Mouse (Mus musculus): Measurements from ENCODE around the gene Bmp8a. TPM values are rescaled to one million over a fixed set of nuclear protein-coding genes. Genes with fewer than 3 reads are reported as not detected.
"Not testable (repeated sequence)": the region's sequence is repeated elsewhere in the genome, so short reads cannot be mapped to it uniquely, and the experiment has no call there.

Bmp8a gene
- polyA plus RNA-seq, 1 experiment: 2.4 TPM

DNA sequence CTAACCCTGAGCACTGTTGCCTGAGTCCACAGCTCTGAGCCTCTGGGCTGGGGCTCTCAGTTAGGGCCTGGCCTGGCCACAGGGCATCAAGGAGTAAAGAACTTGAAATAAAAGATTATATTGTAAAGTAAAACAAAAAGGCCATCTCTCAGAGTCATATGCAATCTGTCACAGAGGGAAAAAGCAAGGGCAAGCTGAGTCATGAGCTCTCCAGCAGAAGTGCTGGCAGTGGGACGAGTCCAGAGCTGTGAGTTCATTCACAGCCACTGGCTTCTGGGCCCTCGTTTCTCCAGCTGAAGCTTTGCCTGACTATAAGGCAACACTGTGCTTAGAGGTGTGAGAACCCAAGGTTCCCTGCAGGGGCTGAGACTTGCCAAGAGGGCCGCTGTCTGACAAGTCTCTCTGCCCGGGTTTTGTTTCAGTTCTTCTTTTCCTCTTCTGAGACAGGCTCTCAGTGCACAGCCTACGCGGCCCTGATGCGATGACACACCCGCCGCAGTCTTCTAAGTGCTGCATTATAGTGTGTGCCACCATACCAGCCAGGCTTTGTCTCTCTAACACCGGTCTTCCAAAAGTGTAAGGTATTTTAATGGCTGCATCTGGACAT lies 10.3 kb upstream of the Bmp8a start:
- Histone ChIP-seq H3K36me3 (ENCODE audit: control insufficient read depth, insufficient read depth, low read length, poor library complexity, severe bottlenecking) (peaks cover 31% of the 10 kb centered on the region), H3K9me3 (replicated peaks; ENCODE audit: control insufficient read depth, insufficient read depth, low read length, poor library complexity, severe bottlenecking) (no peaks in the 10 kb centered on the region), H3K4me3 (ENCODE audit: low read depth, low read length) (no peak overlapping the region), H3K9ac (ENCODE audit: low read depth, poor library complexity, severe bottlenecking) (no peak overlapping the region), H3K27ac (ENCODE audit: insufficient read depth, low read length) (no peak overlapping the region), H3K4me1 (ENCODE audit: control insufficient read depth, insufficient read depth, low read length) (peaks cover 3% of the 10 kb centered on the region), H3K27me3 (ENCODE audit: control insufficient read depth, insufficient read depth, low read length, poor library complexity, severe bottlenecking) (no peaks in the 10 kb centered on the region)
- no peak for TF ChIP-seq EP300 (IDR thresholded peaks at IDR 0.05; ENCODE audit: insufficient read depth, low read depth, low read length)
- no peak for TF ChIP-seq CTCF (IDR thresholded peaks at IDR 0.05; ENCODE audit: low read depth, low read length)
- TF ChIP-seq POLR2A (IDR thresholded peaks at IDR 0.05; ENCODE audit: insufficient read depth, low read length): no peak

DNA sequence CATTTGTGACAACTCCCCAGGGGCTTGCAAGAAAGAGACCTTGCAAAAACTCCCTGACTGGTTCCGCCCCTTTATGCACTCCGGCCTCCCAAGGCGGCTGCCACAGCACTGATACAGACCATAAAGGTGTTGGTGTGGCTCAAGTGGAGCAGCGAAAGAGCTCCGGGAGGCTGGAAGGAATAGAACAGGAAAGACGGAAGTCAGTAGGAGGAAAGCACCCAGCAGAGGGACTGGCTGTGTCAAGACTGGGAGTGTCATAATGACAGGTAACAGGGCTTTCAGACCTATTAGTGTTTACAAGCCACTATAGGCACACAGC lies 378 bp upstream of the Bmp8a start:
- Histone ChIP-seq H3K27ac (ENCODE audit: insufficient read depth, low read length) (no peak overlapping the region), H3K9ac (ENCODE audit: low read depth, poor library complexity, severe bottlenecking) (no peak overlapping the region; the same call in 1 of the 2 replicates), H3K9me3 (replicated peaks; ENCODE audit: control insufficient read depth, insufficient read depth, low read length, poor library complexity, severe bottlenecking) (no peaks in the 10 kb centered on the region), H3K36me3 (ENCODE audit: control insufficient read depth, insufficient read depth, low read length, poor library complexity, severe bottlenecking) (no peaks in the 10 kb centered on the region), H3K27me3 (ENCODE audit: control insufficient read depth, insufficient read depth, low read length, poor library complexity, severe bottlenecking) (no peaks in the 10 kb centered on the region), H3K4me1 (ENCODE audit: control insufficient read depth, insufficient read depth, low read length) (peaks cover 2% of the 10 kb centered on the region), H3K4me3 (ENCODE audit: low read depth, low read length) (peak overlapping the region; percentile 80)
- TF ChIP-seq POLR2A (IDR thresholded peaks at IDR 0.05; ENCODE audit: insufficient read depth, low read length): no peak
- no peak for TF ChIP-seq EP300 (IDR thresholded peaks at IDR 0.05; ENCODE audit: insufficient read depth, low read depth, low read length)
- no peak for TF ChIP-seq CTCF (IDR thresholded peaks at IDR 0.05; ENCODE audit: low read depth, low read length)

DNA sequence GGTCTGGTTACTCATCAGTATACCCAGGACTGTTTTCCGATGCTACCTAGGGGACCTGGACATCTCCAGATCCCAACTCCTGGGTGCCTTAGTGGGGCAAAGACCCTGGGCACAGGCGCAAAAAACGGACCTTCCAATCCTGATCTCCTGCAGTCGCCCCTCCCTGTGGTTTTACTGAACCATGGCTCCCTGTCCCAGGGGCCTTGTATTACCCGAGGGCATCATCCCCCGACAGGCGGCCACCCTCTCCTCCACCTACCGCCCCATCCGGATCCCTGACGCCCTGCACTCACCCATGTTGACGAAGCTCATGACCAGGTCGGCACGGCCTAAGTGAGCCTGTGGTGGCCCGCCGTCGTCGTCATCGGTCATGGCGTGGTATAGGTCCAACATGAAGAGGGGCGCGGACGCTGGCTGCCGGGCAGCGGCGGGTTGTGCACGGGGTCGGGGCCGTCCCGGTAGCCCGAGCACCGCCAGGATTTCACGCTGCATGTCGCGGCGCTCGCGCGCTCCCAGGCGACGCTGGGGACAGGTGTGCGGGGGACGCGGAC lies 886 bp downstream of the Bmp8a start:
- TF ChIP-seq POLR2A (IDR thresholded peaks at IDR 0.05; ENCODE audit: insufficient read depth, low read length) (no peak), CTCF (IDR thresholded peaks at IDR 0.05; ENCODE audit: low read depth, low read length) (no peak), EP300 (IDR thresholded peaks at IDR 0.05; ENCODE audit: insufficient read depth, low read depth, low read length) (no peak)
- H3K4me3 ChIP-seq (ENCODE audit: low read depth, low read length): peak overlapping the region; percentile 80
- H3K9me3 ChIP-seq (replicated peaks; ENCODE audit: control insufficient read depth, insufficient read depth, low read length, poor library complexity, severe bottlenecking): no peaks in the 10 kb centered on the region
- no peaks in the 10 kb centered on the region for H3K27me3 ChIP-seq (ENCODE audit: control insufficient read depth, insufficient read depth, low read length, poor library complexity, severe bottlenecking)
- peaks cover 2% of the 10 kb centered on the region for H3K4me1 ChIP-seq (ENCODE audit: control insufficient read depth, insufficient read depth, low read length)
- no peaks in the 10 kb centered on the region for H3K36me3 ChIP-seq (ENCODE audit: control insufficient read depth, insufficient read depth, low read length, poor library complexity, severe bottlenecking)
- H3K27ac ChIP-seq (ENCODE audit: insufficient read depth, low read length): no peak overlapping the region
- H3K9ac ChIP-seq (ENCODE audit: low read depth, poor library complexity, severe bottlenecking): peak overlapping the region; percentile 45

DNA sequence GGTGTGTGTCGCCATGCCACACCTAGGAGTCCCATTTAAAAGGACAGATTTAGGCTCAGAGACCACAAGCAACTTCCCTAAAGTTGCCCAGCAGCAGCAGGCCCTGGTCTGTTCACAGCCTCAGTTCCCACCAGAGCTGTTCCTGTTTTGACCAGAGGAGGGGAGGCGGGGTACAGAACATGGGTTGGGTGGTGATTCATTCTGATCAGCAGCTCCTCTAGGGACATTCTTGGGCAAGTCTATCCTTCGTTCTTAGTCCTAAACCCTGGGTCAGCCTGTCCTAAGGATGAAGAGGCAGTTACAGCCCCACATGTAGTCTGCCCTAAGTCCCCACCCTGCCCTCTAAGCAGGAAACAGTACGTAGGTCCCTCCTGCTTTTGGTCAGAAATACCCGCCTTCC lies 2.8 kb downstream of the Bmp8a start:
- no peak overlapping the region for H3K9ac ChIP-seq (ENCODE audit: low read depth, poor library complexity, severe bottlenecking)
- H3K4me1 ChIP-seq (ENCODE audit: control insufficient read depth, insufficient read depth, low read length): peaks cover 2% of the 10 kb centered on the region
- no peaks in the 10 kb centered on the region for H3K9me3 ChIP-seq (replicated peaks; ENCODE audit: control insufficient read depth, insufficient read depth, low read length, poor library complexity, severe bottlenecking)
- H3K36me3 ChIP-seq (ENCODE audit: control insufficient read depth, insufficient read depth, low read length, poor library complexity, severe bottlenecking): no peaks in the 10 kb centered on the region
- TF ChIP-seq POLR2A (IDR thresholded peaks at IDR 0.05; ENCODE audit: insufficient read depth, low read length): no peak
- no peak for TF ChIP-seq EP300 (IDR thresholded peaks at IDR 0.05; ENCODE audit: insufficient read depth, low read depth, low read length)
- no peak for TF ChIP-seq CTCF (IDR thresholded peaks at IDR 0.05; ENCODE audit: low read depth, low read length)
- H3K4me3 ChIP-seq (ENCODE audit: low read depth, low read length): no peak overlapping the region
- H3K27me3 ChIP-seq (ENCODE audit: control insufficient read depth, insufficient read depth, low read length, poor library complexity, severe bottlenecking): no peaks in the 10 kb centered on the region
- H3K27ac ChIP-seq (ENCODE audit: insufficient read depth, low read length): no peak overlapping the region

DNA sequence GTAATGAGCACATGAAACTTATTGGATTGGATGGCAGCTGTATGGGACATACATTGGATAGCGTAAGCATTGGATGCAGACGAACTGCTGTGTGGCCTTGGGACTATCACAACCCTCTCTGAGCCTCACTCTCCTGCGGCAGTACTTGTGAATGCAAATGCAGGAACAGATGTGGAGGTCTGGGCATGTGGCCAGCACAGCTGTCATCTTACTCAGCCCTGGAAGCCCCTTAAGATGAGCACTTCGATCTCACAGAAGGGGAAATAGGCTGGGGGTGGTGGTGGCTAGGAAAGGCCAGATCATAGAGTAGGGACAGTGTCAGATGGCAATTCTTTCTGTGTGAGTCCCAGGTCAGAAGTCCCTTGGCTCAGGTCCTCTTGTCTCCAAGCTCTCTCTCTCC lies 5.4 kb downstream of the Bmp8a start:
- no peak overlapping the region for H3K4me3 ChIP-seq (ENCODE audit: low read depth, low read length)
- peaks cover 1% of the 10 kb centered on the region for H3K4me1 ChIP-seq (ENCODE audit: control insufficient read depth, insufficient read depth, low read length)
- TF ChIP-seq EP300 (IDR thresholded peaks at IDR 0.05; ENCODE audit: insufficient read depth, low read depth, low read length) (no peak), CTCF (IDR thresholded peaks at IDR 0.05; ENCODE audit: low read depth, low read length) (no peak), POLR2A (IDR thresholded peaks at IDR 0.05; ENCODE audit: insufficient read depth, low read length) (no peak)
- no peaks in the 10 kb centered on the region for H3K36me3 ChIP-seq (ENCODE audit: control insufficient read depth, insufficient read depth, low read length, poor library complexity, severe bottlenecking)
- no peaks in the 10 kb centered on the region for H3K9me3 ChIP-seq (replicated peaks; ENCODE audit: control insufficient read depth, insufficient read depth, low read length, poor library complexity, severe bottlenecking)
- no peaks in the 10 kb centered on the region for H3K27me3 ChIP-seq (ENCODE audit: control insufficient read depth, insufficient read depth, low read length, poor library complexity, severe bottlenecking)
- no peak overlapping the region for H3K27ac ChIP-seq (ENCODE audit: insufficient read depth, low read length)
- no peak overlapping the region for H3K9ac ChIP-seq (ENCODE audit: low read depth, poor library complexity, severe bottlenecking)

DNA sequence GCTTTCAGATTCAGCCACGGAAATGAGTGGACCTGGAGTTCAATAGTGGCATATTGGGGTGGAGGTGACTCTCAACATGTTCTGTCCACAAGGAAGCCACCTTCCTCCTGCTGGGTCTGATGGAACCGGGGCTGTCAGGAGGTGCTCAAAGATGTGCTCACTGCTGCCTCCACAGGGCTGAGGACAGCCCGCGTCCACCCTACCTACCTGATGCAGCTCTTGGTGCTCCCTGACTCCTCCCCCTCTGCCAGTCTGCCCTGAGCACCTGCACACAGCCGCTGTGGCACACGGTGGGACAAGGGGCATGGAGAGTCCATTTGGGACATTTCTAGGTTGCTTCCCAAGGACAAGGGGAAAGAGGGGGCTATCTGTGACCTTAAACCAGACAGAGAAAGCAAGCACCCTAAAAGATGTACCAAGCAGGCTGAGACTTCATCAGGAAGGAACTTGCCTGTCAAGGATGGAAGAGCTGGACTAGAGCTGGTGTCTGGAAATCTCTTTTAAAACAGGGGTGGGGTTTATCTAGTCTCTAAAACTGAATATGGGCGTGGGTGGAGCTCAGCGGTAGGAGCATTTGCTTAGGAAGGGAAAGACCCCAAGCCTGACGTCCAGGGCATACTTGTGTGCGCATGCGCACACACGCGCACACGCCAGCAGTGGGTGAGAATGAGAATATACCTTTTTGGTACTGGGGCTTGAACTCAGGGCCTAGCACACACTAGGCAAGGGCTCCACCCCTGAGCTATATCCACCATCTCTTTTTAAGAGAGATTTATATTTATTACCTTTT lies 7.1 kb downstream of the Bmp8a start:
- H3K36me3 ChIP-seq (ENCODE audit: control insufficient read depth, insufficient read depth, low read length, poor library complexity, severe bottlenecking): no peaks in the 10 kb centered on the region
- peak; percentile 41 for TF ChIP-seq CTCF (IDR thresholded peaks at IDR 0.05; ENCODE audit: low read depth, low read length)
- TF ChIP-seq POLR2A (IDR thresholded peaks at IDR 0.05; ENCODE audit: insufficient read depth, low read length): no peak
- H3K9me3 ChIP-seq (replicated peaks; ENCODE audit: control insufficient read depth, insufficient read depth, low read length, poor library complexity, severe bottlenecking): no peaks in the 10 kb centered on the region
- peaks cover 1% of the 10 kb centered on the region for H3K4me1 ChIP-seq (ENCODE audit: control insufficient read depth, insufficient read depth, low read length)
- no peak overlapping the region for H3K27ac ChIP-seq (ENCODE audit: insufficient read depth, low read length)
- H3K4me3 ChIP-seq (ENCODE audit: low read depth, low read length): no peak overlapping the region
- no peaks in the 10 kb centered on the region for H3K27me3 ChIP-seq (ENCODE audit: control insufficient read depth, insufficient read depth, low read length, poor library complexity, severe bottlenecking)
- H3K9ac ChIP-seq (ENCODE audit: low read depth, poor library complexity, severe bottlenecking): no peak overlapping the region

DNA sequence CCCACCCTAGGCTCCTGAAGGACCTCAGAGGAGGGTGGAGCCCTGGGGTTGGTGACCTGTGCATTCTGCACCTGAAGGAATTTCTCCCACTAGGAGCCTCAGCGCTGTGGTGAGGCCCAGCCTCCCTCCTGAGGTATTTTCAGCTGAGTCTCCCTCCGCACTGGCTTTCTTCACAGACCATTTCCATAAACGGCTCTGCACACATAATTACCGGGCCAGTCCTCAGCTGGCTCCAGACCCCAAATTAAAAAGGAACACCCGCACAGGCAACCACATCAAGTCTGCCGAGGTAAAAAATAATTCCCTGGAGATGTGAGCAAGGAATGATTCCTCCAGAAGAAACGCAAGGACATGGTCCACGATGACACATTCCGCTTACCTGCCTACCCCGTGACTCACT lies 7.8 kb downstream of the Bmp8a start:
- not testable (repeated sequence) for H3K9ac ChIP-seq (ENCODE audit: low read depth, poor library complexity, severe bottlenecking); H3K4me3 ChIP-seq (ENCODE audit: low read depth, low read length); H3K4me1 ChIP-seq (ENCODE audit: control insufficient read depth, insufficient read depth, low read length); H3K27me3 ChIP-seq (ENCODE audit: control insufficient read depth, insufficient read depth, low read length, poor library complexity, severe bottlenecking); H3K36me3 ChIP-seq (ENCODE audit: control insufficient read depth, insufficient read depth, low read length, poor library complexity, severe bottlenecking); H3K27ac ChIP-seq (ENCODE audit: insufficient read depth, low read length); H3K9me3 ChIP-seq (replicated peaks; ENCODE audit: control insufficient read depth, insufficient read depth, low read length, poor library complexity, severe bottlenecking)
